Mouse (Mus musculus): ENCODE measurements at regions not wholly inside any gene's neighbourhood (a gene's known extent, or its start where the extent isn't known, plus 50 kb on each side); places are given as distances from the start of the nearest gene placed in this dataset.

DNA sequence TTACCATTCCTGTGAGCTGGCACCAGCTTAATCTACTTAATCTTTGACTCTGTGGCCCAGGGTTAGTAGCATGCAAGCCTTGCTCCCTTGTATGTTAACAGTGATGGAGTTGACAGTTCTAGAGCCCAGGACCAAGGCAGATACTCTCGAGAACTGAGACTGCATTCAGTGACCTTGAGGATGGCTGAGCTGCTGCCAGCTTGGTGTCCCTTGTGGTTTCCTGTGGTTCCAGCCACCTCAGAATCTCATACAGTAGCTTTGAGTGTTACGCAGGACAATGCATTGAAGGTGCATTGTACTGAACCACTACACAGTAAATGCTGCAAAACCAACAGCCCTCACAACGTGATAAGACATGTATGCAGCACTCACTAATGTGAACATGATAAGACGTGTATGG is 90.6 kb downstream of the Zfp706 start:
- TF ChIP-seq POLR2A (IDR thresholded peaks at IDR 0.05; ENCODE audit: borderline replicate concordance, extremely low read depth, insufficient read depth, insufficient read length, poor library complexity, severe bottlenecking): no peak
- TF ChIP-seq CTCF (IDR thresholded peaks at IDR 0.05; ENCODE audit: borderline replicate concordance, extremely low read depth, insufficient read depth, insufficient read length): no peak

Measured in brain, embryonic 14.5 days (tissue).